Mouse (Mus musculus) myocyte (in vitro differentiated cells): ENCODE measurements around the gene Rapgef6.

ENCODE experiments used
- CEBPB ChIP-seq: IDR thresholded peaks from 2 replicates; pipeline ENCODE4 v1.6.1; 2011; ENCODE audit warnings: mild to moderate bottlenecking, moderate library complexity; ENCODE audit not compliant: poor library complexity, insufficient read depth, severe bottlenecking
- MAX ChIP-seq: IDR thresholded peaks from one replicate; pipeline ENCODE4 v1.6.1; 2011; ENCODE audit warnings: low read depth, mild to moderate bottlenecking, control low read depth
- MYOD1 ChIP-seq, 3 experiments: IDR thresholded peaks; one replicate each; pipeline ENCODE4 v1.6.1; 2011; ENCODE audit warnings: control low read depth in 2 of 3, low read depth in 2 of 3, mild to moderate bottlenecking in 2 of 3, moderate library complexity in 1 of 3; ENCODE audit not compliant: insufficient read length in 2 of 3, control insufficient read depth in 1 of 3
- MYOG ChIP-seq, 3 experiments: IDR thresholded peaks; one replicate each; pipeline ENCODE4 v1.6.1; 2011; ENCODE audit warnings: control low read depth in 2 of 3, low read depth in 2 of 3, mild to moderate bottlenecking in 2 of 3; ENCODE audit not compliant: insufficient read length in 2 of 3, control insufficient read depth in 1 of 3, insufficient read depth in 1 of 3
- POLR2A ChIP-seq: IDR thresholded peaks from one replicate; pipeline ENCODE4 v1.6.1; 2011; ENCODE audit warnings: low read depth, mild to moderate bottlenecking, control low read depth, moderate library complexity; ENCODE audit not compliant: insufficient read length
- POLR2AphosphoS2 ChIP-seq: IDR thresholded peaks from one replicate; pipeline ENCODE4 v1.6.1; 2011; ENCODE audit warnings: low read depth, control low read depth; ENCODE audit not compliant: insufficient read length
- REST ChIP-seq: IDR thresholded peaks from one replicate; pipeline ENCODE4 v1.6.1; 2011; ENCODE audit warnings: mild to moderate bottlenecking, control low read depth, moderate library complexity; ENCODE audit not compliant: insufficient read depth, insufficient read length
- SRF ChIP-seq: IDR thresholded peaks from one replicate; pipeline ENCODE4 v1.6.1; 2011; ENCODE audit warnings: low read depth; ENCODE audit not compliant: control insufficient read depth, insufficient read length
- USF1 ChIP-seq: IDR thresholded peaks from one replicate; pipeline ENCODE4 v1.6.1; 2011; ENCODE audit warnings: low read depth, mild to moderate bottlenecking, control low read depth, moderate library complexity

- no peak for TF ChIP-seq MYOG (IDR thresholded peaks at IDR 0.05; ENCODE audit: control insufficient read depth in 1 of 3, insufficient read depth in 1 of 3, insufficient read length in 2 of 3, low read depth in 2 of 3)
- no peak for TF ChIP-seq POLR2A
- no peak for TF ChIP-seq MYOD1 (IDR thresholded peaks at IDR 0.05; ENCODE audit: control insufficient read depth in 1 of 3, insufficient read length in 2 of 3, low read depth in 2 of 3)
- TF ChIP-seq MAX, result no peak
- TF ChIP-seq REST, result no peak
- no peak for TF ChIP-seq USF1
- TF ChIP-seq CEBPB, result no peak
- no peak for TF ChIP-seq SRF
- no peak for TF ChIP-seq POLR2AphosphoS2
These were observed 96.2 kb downstream of the Rapgef6 start for GRCm38 (mm10) chr11:54618841-54619240.
